Mouse (Mus musculus) megakaryocyte, adult 5-6 weeks (primary cell): ENCODE measurements around the gene Atp2c1. TPM values are rescaled to one million over a fixed set of nuclear protein-coding genes. Genes with fewer than 3 reads are reported as not detected.

ENCODE experiments used
- ATAC-seq: 2 replicates; pipeline ENCODE4 v1.8.0; 2016; ENCODE audit warnings: mild to moderate bottlenecking, inconsistent platforms; ENCODE audit not compliant: poor library complexity, severe bottlenecking
- total RNA-seq, 2 experiments: library from RNA; stranded (forward) in 1 of 2; stranded (reverse) in 1 of 2; fragments of 153-499, 151-499 nt in 1 of 2; fragments of 221-1000, 200-1000 nt in 1 of 2; gene quantifications; 2 replicates each; pipeline versions ENCODE4 v1.2.3 to v1.2.4; 2015 to 2017

Gene Atp2c1
- total RNA-seq (2015) (65.5 and 71.0 TPM in 2 replicates), total RNA-seq (2017) (159 and 166 TPM in 2 replicates)

- ATAC-seq: no peak
Observed at GRCm38 (mm10) chr9:105527219-105527618, at the start of gene Atp2c1. Gene Atp2c1 (minus strand): TSS chr9:105527319.

- no peak for ATAC-seq
Observed at GRCm38 (mm10) chr9:105557452-105557851, 30.3 kb upstream of the Atp2c1 start.

GRCm38 (mm10) chr9:105556141-105556735 lies 29.1 kb upstream of the Atp2c1 start:
- no peak for ATAC-seq

- ATAC-seq: no peak
Observed at GRCm38 (mm10) chr9:105554439-105554807, 27.3 kb upstream of the Atp2c1 start.

GRCm38 (mm10) chr9:105553629-105554438 lies 26.7 kb upstream of the Atp2c1 start:
- ATAC-seq: no peak

GRCm38 (mm10) chr9:105551407-105551806 lies 24.3 kb upstream of the Atp2c1 start:
- ATAC-seq: no peak

- ATAC-seq: no peak
Observed at GRCm38 (mm10) chr9:105549096-105549495, 22.0 kb upstream of the Atp2c1 start.

GRCm38 (mm10) chr9:105544013-105544750 lies 17.1 kb upstream of the Atp2c1 start:
- no peak for ATAC-seq

GRCm38 (mm10) chr9:105537473-105537872 lies 10.4 kb upstream of the Atp2c1 start:
- ATAC-seq: no peak

GRCm38 (mm10) chr9:105536877-105537276 lies 9.8 kb upstream of the Atp2c1 start:
- ATAC-seq: no peak

- no peak for ATAC-seq
Observed at GRCm38 (mm10) chr9:105525355-105525754, 1.8 kb downstream of the Atp2c1 start.

GRCm38 (mm10) chr9:105523038-105523437 lies 4.1 kb downstream of the Atp2c1 start:
- ATAC-seq: no peak

GRCm38 (mm10) chr9:105522063-105522462 lies 5.1 kb downstream of the Atp2c1 start:
- ATAC-seq: peak; percentile 11; the same call in 1 of the 2 replicates

- peak; percentile 62 for ATAC-seq
Observed at GRCm38 (mm10) chr9:105520776-105521552, 6.2 kb downstream of the Atp2c1 start.

- ATAC-seq: peak; percentile 38; the same call in 1 of the 2 replicates
Observed at GRCm38 (mm10) chr9:105519278-105519883, 7.7 kb downstream of the Atp2c1 start.

GRCm38 (mm10) chr9:105503690-105504089 lies 23.4 kb downstream of the Atp2c1 start:
- ATAC-seq: no peak

GRCm38 (mm10) chr9:105502389-105502788 lies 24.7 kb downstream of the Atp2c1 start:
- ATAC-seq: peak; percentile 96

GRCm38 (mm10) chr9:105495316-105496174 lies 31.6 kb downstream of the Atp2c1 start:
- ATAC-seq: peak; percentile 65

- peak; percentile 91 for ATAC-seq
Observed at GRCm38 (mm10) chr9:105494553-105495315, 32.4 kb downstream of the Atp2c1 start.
